Mouse (Mus musculus): ENCODE measurements around the gene Ccdc85b. TPM values are rescaled to one million over a fixed set of nuclear protein-coding genes. Genes with fewer than 3 reads are reported as not detected.
"Not testable (repeated sequence)": the region's sequence is repeated elsewhere in the genome, so short reads cannot be mapped to it uniquely, and the experiment has no call there.

The Ccdc85b gene
- polyA plus RNA-seq, 1 experiment: 32.5 TPM

GRCm38 (mm10) chr19:5408057-5409001 is 49.4 kb downstream of the Ccdc85b start:
- no peaks in the 10 kb centered on the region for H3K27me3 ChIP-seq (ENCODE audit: control insufficient read depth, insufficient read depth, low read length)
- no peak overlapping the region for H3K4me3 ChIP-seq (replicated peaks; ENCODE audit: insufficient read depth, low read depth, low read length)
- no peak for TF ChIP-seq CTCF (IDR thresholded peaks at IDR 0.05; ENCODE audit: borderline replicate concordance, insufficient read depth, low read depth, low read length)
- TF ChIP-seq POLR2A (IDR thresholded peaks at IDR 0.05; ENCODE audit: borderline replicate concordance, insufficient read depth, low read length): no peak
- H3K27ac ChIP-seq (ENCODE audit: insufficient read depth, low read length): peak overlapping the region; percentile 64; the same call in 1 of the 2 replicates
- 64% methylated on average over 13 of the region's 13 CpGs for WGBS
- no peak for DNase-seq
- H3K4me1 ChIP-seq (ENCODE audit: control insufficient read depth, insufficient read depth, low read length): peaks cover 3% of the 10 kb centered on the region

DNA sequence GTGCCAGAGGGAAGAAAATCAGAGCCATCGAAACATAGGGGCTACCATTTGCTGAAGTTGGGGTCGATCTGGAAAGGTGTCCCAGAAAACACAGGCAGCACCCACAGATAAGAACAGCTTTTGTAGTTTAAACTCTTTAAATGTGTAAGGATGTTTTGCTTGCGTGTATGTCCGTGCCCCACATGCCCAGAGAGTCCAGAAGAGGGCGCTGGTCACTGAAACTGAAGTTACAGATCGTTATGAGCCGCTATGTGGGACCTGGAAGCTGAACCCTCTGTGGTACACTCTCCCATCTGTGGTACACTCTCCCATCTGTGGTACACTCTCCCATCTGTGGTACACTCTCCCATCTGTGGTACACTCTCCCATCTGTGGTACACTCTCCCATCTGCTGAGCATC is 50.6 kb downstream of the Ccdc85b start:
- H3K4me1 ChIP-seq (ENCODE audit: control insufficient read depth, insufficient read depth, low read length): peaks cover 9% of the 10 kb centered on the region
- no peaks in the 10 kb centered on the region for H3K27me3 ChIP-seq (ENCODE audit: control insufficient read depth, insufficient read depth, low read length)
- H3K27ac ChIP-seq (ENCODE audit: insufficient read depth, low read length): peak overlapping the region; percentile 97
- WGBS: 2% methylated on average over 7 of the region's 7 CpGs
- TF ChIP-seq CTCF (IDR thresholded peaks at IDR 0.05; ENCODE audit: borderline replicate concordance, insufficient read depth, low read depth, low read length): peak; percentile 77
- TF ChIP-seq POLR2A (IDR thresholded peaks at IDR 0.05; ENCODE audit: borderline replicate concordance, insufficient read depth, low read length): no peak
- peak; percentile 71 to 81 for DNase-seq
- H3K4me3 ChIP-seq (replicated peaks; ENCODE audit: insufficient read depth, low read depth, low read length): peak overlapping the region; percentile 85

GRCm38 (mm10) chr19:5406531-5407126 is 51.1 kb downstream of the Ccdc85b start:
- H3K27ac ChIP-seq (ENCODE audit: insufficient read depth, low read length): peak overlapping the region; percentile 97
- TF ChIP-seq POLR2A (IDR thresholded peaks at IDR 0.05; ENCODE audit: borderline replicate concordance, insufficient read depth, low read length): peak; percentile 70
- 3% methylated on average over 25 of the region's 25 CpGs for WGBS
- peak; percentile 65 to 77 for DNase-seq
- peak overlapping the region; percentile 85 for H3K4me3 ChIP-seq (replicated peaks; ENCODE audit: insufficient read depth, low read depth, low read length)
- peaks cover 11% of the 10 kb centered on the region for H3K4me1 ChIP-seq (ENCODE audit: control insufficient read depth, insufficient read depth, low read length)
- not testable (repeated sequence) for H3K27me3 ChIP-seq (ENCODE audit: control insufficient read depth, insufficient read depth, low read length)

- TF ChIP-seq CTCF (IDR thresholded peaks at IDR 0.05; ENCODE audit: borderline replicate concordance, insufficient read depth, low read depth, low read length) (no peak), POLR2A (IDR thresholded peaks at IDR 0.05; ENCODE audit: borderline replicate concordance, insufficient read depth, low read length) (no peak)
- H3K4me3 ChIP-seq (replicated peaks; ENCODE audit: insufficient read depth, low read depth, low read length): peak overlapping the region; percentile 62
- peak overlapping the region; percentile 51 for H3K27ac ChIP-seq (ENCODE audit: insufficient read depth, low read length)
- no peaks in the 10 kb centered on the region for H3K27me3 ChIP-seq (ENCODE audit: control insufficient read depth, insufficient read depth, low read length)
- WGBS: 11% methylated on average over 7 of the region's 7 CpGs
- H3K4me1 ChIP-seq (ENCODE audit: control insufficient read depth, insufficient read depth, low read length): peaks cover 13% of the 10 kb centered on the region
- DNase-seq: no peak
These were observed 51.8 kb downstream of the Ccdc85b start for GRCm38 (mm10) chr19:5405924-5406323.

Other genes starting within 250 kb of the Ccdc85b start
- gene Pacs1, start 184.8 kb downstream of the Ccdc85b start, polyA plus RNA-seq (2012; rRNA removed): 26.7 and 28.0 TPM in 2 replicates
- gene Sf3b2, start 162.4 kb downstream of the Ccdc85b start, polyA plus RNA-seq (2012; rRNA removed): 175 and 181 TPM in 2 replicates
- gene Gal3st3, start 159.6 kb downstream of the Ccdc85b start, polyA plus RNA-seq (2012; rRNA removed): 49.2 and 55.9 TPM in 2 replicates
- gene Catsper1, start 122.2 kb downstream of the Ccdc85b start, polyA plus RNA-seq (2012; rRNA removed): not detected in 2 replicates
- gene Cst6, start 108.3 kb downstream of the Ccdc85b start, polyA plus RNA-seq (2012; rRNA removed): 15.4 and 19.0 TPM in 2 replicates
- 28.0 and 30.6 TPM in 2 replicates for gene Eif1ad, start 91.2 kb downstream of the Ccdc85b start, polyA plus RNA-seq (2012; rRNA removed)
- gene Banf1, start 90.7 kb downstream of the Ccdc85b start, polyA plus RNA-seq (2012; rRNA removed): 88.7 and 96.0 TPM in 2 replicates
- gene Sart1, start 69.2 kb downstream of the Ccdc85b start, polyA plus RNA-seq (2012; rRNA removed): 77.5 and 86.5 TPM in 2 replicates
- 0.21 TPM in 1 of 2 replicates, not detected in the other for gene Tsga10ip, start 55.4 kb downstream of the Ccdc85b start, polyA plus RNA-seq (2012; rRNA removed)
- 281 and 309 TPM in 2 replicates for gene Drap1, start 32.9 kb downstream of the Ccdc85b start, polyA plus RNA-seq (2012; rRNA removed)
- gene AI837181, start 32.8 kb downstream of the Ccdc85b start, polyA plus RNA-seq (2012; rRNA removed): 130 and 134 TPM in 2 replicates
- gene Fosl1, start 10.3 kb downstream of the Ccdc85b start, polyA plus RNA-seq (2012; rRNA removed): not detected in 2 replicates
- gene Fibp, start 2.7 kb upstream of the Ccdc85b start, polyA plus RNA-seq (2012; rRNA removed): 140 and 146 TPM in 2 replicates
- 1.2 and 1.5 TPM in 2 replicates for gene Ctsw, start 10.6 kb upstream of the Ccdc85b start, polyA plus RNA-seq (2012; rRNA removed)
- 43.3 and 43.4 TPM in 2 replicates for gene Efemp2, start 16.1 kb upstream of the Ccdc85b start, polyA plus RNA-seq (2012; rRNA removed)
- gene Mus81, start 30.5 kb upstream of the Ccdc85b start, polyA plus RNA-seq (2012; rRNA removed): 94.2 and 115 TPM in 2 replicates
- gene Cfl1, start 32.6 kb upstream of the Ccdc85b start, polyA plus RNA-seq (2012; rRNA removed): 1,135 and 1,193 TPM in 2 replicates
- 6.7 and 6.8 TPM in 2 replicates for gene 1700020D05Rik, start 45.9 kb upstream of the Ccdc85b start, polyA plus RNA-seq (2012; rRNA removed)
- gene Snx32, start 52.6 kb upstream of the Ccdc85b start, polyA plus RNA-seq (2012; rRNA removed): 176 and 185 TPM in 2 replicates
- 0.05 TPM in 1 of 2 replicates, not detected in the other for gene Ovol1, start 102.8 kb upstream of the Ccdc85b start, polyA plus RNA-seq (2012; rRNA removed)
- 5.1 and 5.6 TPM in 2 replicates for gene Ap5b1, start 110.1 kb upstream of the Ccdc85b start, polyA plus RNA-seq (2012; rRNA removed)
- gene Rnaseh2c, start 144.0 kb upstream of the Ccdc85b start, polyA plus RNA-seq (2012; rRNA removed): 79.1 and 83.5 TPM in 2 replicates
- gene Kat5, start 152.3 kb upstream of the Ccdc85b start, polyA plus RNA-seq (2012; rRNA removed): 139 and 143 TPM in 2 replicates
- 39.0 and 40.3 TPM in 2 replicates for gene Rela, start 179.6 kb upstream of the Ccdc85b start, polyA plus RNA-seq (2012; rRNA removed)
- 12.4 and 14.8 TPM in 2 replicates for gene Sipa1, start 205.8 kb upstream of the Ccdc85b start, polyA plus RNA-seq (2012; rRNA removed)
- gene Map3k11, start 230.8 kb upstream of the Ccdc85b start, polyA plus RNA-seq (2012; rRNA removed): 28.6 and 29.7 TPM in 2 replicates
- gene Pcnx3, start 231.0 kb upstream of the Ccdc85b start, polyA plus RNA-seq (2012; rRNA removed): 65.0 and 65.1 TPM in 2 replicates
- 0.13 and 0.24 TPM in 2 replicates for gene Kcnk7, start 246.5 kb upstream of the Ccdc85b start, polyA plus RNA-seq (2012; rRNA removed)

Measured in cerebellum, adult 2 months (tissue).